Mouse (Mus musculus) brown adipose tissue, adult 24 weeks (tissue): ENCODE data around the gene Ptk6. TPM values are rescaled to one million over a fixed set of nuclear protein-coding genes. Genes with fewer than 3 reads are reported as not detected.

Experiments
- H3K27ac ChIP-seq: fragments of 200-500 bp; replicated peaks from 2 replicates; pipeline ENCODE4 v1.5.1; 2012; ENCODE audit warnings: low read depth, mild to moderate bottlenecking, low read length
- H3K4me1 ChIP-seq: fragments of 200-500 bp; 2 replicates; pipeline ENCODE4 v1.6.1; 2012; ENCODE audit warnings: low read length, mixed read lengths; ENCODE audit not compliant: control insufficient read depth, insufficient read depth, insufficient read length
- H3K4me3 ChIP-seq: fragments of 200-500 bp; 2 replicates; pipeline ENCODE4 v1.5.1; 2012; ENCODE audit warnings: low read depth, mild to moderate bottlenecking, low read length, moderate library complexity; ENCODE audit not compliant: insufficient read depth
- polyA plus RNA-seq: library from polyadenylated mRNA; stranded (reverse); fragments of >200 nt; gene quantifications from 2 replicates; pipeline ENCODE4 v1.2.4, GENCODE M21; 2012; ENCODE audit not compliant: missing spikeins, insufficient read depth, insufficient read length

Ptk6 gene
- polyA plus RNA-seq, 1 experiment: not detected

DNA sequence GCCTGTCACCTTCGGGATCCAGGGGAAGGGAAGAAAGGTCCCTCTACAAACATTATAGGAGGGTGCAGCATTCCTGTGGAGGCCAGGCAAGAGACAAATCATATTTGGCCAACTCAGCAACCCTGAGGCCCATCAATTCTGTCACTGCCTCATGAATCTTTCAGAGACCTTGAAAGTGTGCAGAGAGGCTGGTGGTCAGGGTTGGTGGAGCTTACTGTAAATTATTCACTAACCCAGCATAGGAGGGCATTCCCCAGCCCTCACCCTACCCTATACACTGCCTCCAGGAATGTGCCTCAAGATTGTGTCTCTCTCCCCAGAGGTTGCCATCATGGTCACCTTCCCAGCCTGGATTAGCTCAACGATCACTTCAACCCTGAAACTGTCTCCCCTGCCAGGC, 57.9 kb downstream of the Ptk6 start:
- H3K4me3 ChIP-seq: no peak overlapping the region
- peaks cover 7% of the 10 kb centered on the region; the same call in 1 of the 2 replicates for H3K4me1 ChIP-seq
- H3K27ac ChIP-seq: no peak overlapping the region

Other genes with a start within 250 kb of the Ptk6 start
- gene Nkain4, start 248.1 kb downstream of the Ptk6 start, polyA plus RNA-seq: not detected in 2 replicates
- gene Arfgap1, start 235.6 kb downstream of the Ptk6 start, polyA plus RNA-seq: 8.2 and 12.5 TPM in 2 replicates
- gene Col20a1, start 216.3 kb downstream of the Ptk6 start, polyA plus RNA-seq: 0.88 and 1.1 TPM in 2 replicates
- not detected in 2 replicates for gene Chrna4, start 159.2 kb downstream of the Ptk6 start, polyA plus RNA-seq
- gene Kcnq2, start 67.5 kb downstream of the Ptk6 start, polyA plus RNA-seq: not detected in 2 replicates
- gene Eef1a2, start 45.8 kb downstream of the Ptk6 start, polyA plus RNA-seq: 11.3 and 18.8 TPM in 2 replicates
- gene Ppdpf, start 15.5 kb downstream of the Ptk6 start, polyA plus RNA-seq: 153 and 205 TPM in 2 replicates
- 1.1 and 1.5 TPM in 2 replicates for gene Srms, start 10.4 kb upstream of the Ptk6 start, polyA plus RNA-seq
- not detected in 2 replicates for gene Fndc11, start 17.2 kb upstream of the Ptk6 start, polyA plus RNA-seq
- 4.0 and 5.4 TPM in 2 replicates for gene Helz2, start 39.2 kb upstream of the Ptk6 start, polyA plus RNA-seq
- 3.8 and 4.7 TPM in 2 replicates for gene Gmeb2, start 85.2 kb upstream of the Ptk6 start, polyA plus RNA-seq
- gene Stmn3, start 111.7 kb upstream of the Ptk6 start, polyA plus RNA-seq: not detected in 2 replicates
- 7.2 and 15.6 TPM in 2 replicates for gene Rtel1, start 117.0 kb upstream of the Ptk6 start, polyA plus RNA-seq
- gene Zgpat, start 162.1 kb upstream of the Ptk6 start, polyA plus RNA-seq: 12.4 TPM in 2 replicates
- 40.7 and 53.9 TPM in 2 replicates for gene Arfrp1, start 162.6 kb upstream of the Ptk6 start, polyA plus RNA-seq
- 3.0 and 6.1 TPM in 2 replicates for gene Lime1, start 177.3 kb upstream of the Ptk6 start, polyA plus RNA-seq